Mouse (Mus musculus) liver, embryonic 14.5 days (tissue): ENCODE results near the gene Nt5c2.

Source experiments
- CTCF ChIP-seq: IDR thresholded peaks from 2 replicates; pipeline ENCODE4 v1.5.1; 2016; ENCODE audit warnings: antibody characterized with exemption, low read depth, control low read depth
- EP300 ChIP-seq: IDR thresholded peaks from 2 replicates; pipeline ENCODE4 v1.6.1; 2016; ENCODE audit warnings: antibody characterized with exemption, low read depth

DNA sequence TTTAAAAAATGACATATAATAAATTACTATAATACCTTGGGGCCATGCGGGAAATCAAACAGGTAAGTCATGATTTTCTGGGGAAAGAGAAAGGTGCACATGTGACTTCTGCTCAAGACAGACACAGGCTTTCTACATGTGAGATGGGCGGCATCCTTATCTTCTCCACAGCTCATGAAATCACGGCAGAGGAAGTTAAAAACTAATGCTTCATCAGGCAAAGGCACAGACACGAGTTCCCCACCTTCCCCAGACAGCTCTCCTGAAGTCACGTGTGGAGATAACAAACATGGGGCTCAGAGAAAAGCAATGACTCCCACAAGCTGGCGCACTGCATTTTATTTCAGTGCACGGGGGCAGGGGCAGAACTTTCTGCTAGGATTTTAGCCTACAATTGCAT is 121.5 kb downstream of the Nt5c2 start:
- TF ChIP-seq CTCF (no peak), EP300 (no peak)
